Mouse (Mus musculus) G1E-ER4 (cell line): Measurements from ENCODE around the gene Gm11756. TPM values are rescaled to one million over a fixed set of nuclear protein-coding genes. Genes with fewer than 3 reads are reported as not detected.
"Not testable (repeated sequence)": the region's sequence is repeated elsewhere in the genome, so short reads cannot be mapped to it uniquely, and the experiment has no call there.

Experiments used
- GATA1 ChIP-seq: IDR thresholded peaks from one replicate; pipeline ENCODE4 v1.8.0; 2012; ENCODE audit warnings: low read length, inconsistent platforms
- polyA plus RNA-seq: library from polyadenylated mRNA; stranded (reverse); fragments of >175 nt; gene quantifications from 2 replicates; pipeline ENCODE4 v1.2.3, GENCODE M21; 2012

The Gm11756 gene
- polyA plus RNA-seq, result not detected in 2 replicates

DNA sequence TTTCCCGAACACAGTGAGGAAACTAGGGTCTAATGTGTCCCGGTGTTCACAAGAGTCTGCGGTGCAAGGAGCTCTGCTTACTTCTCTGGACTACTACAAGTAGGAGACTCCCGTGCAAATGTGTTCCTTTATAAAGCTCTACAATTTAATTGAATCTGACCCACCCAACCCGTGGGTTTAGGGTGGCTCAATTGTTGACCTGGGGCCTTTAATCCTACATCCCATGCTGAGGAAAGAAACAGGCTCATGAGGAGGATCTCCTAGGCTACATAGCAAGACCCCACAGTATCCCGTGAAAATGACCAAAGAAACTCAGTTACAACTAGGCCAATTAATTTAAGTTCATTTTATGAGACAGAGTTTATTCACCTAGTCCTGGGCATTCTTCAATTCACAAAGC, at the start of gene Gm11756:
Gene Gm11756 (minus strand): TSS at position 101 of the 400 bp plus-strand sequence.
- TF ChIP-seq GATA1, result not testable (repeated sequence)

DNA sequence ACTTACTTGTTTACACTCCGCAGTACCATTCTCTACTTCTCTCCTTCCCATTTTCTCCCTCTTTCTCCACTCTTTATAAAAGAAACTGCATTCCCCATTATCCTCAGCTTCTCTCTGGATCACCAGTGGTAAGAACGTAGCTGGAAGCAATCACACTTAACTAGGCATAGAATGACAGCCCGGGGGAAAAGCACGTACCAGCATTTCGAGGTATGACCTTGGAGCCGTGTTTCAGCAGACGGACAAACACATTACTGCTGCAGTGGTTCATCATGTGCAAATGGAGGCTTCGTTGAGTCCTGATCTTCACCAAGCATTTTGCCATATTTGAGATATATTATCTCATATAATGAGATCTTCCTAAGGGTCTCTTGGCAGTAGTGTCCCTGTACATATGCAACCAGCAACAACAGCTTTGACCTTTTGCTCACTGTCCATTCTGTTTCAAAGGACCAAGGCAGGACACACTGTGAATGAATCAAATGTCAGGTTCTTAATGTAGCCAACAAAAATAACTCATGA, 29.9 kb upstream of the Gm11756 start, which contains the start of gene 2310002L09Rik:
Gene 2310002L09Rik (minus strand): TSS at position 472 of the 522 bp plus-strand sequence.
- TF ChIP-seq GATA1, result no peak

- not testable (repeated sequence) for TF ChIP-seq GATA1
Measured at GRCm38 (mm10) chr4:73905853-73906252, 14.7 kb downstream of the Gm11756 start, which contains the start of gene Gm13871. TSS of gene Gm13871 (minus strand) at chr4:73905953.

DNA sequence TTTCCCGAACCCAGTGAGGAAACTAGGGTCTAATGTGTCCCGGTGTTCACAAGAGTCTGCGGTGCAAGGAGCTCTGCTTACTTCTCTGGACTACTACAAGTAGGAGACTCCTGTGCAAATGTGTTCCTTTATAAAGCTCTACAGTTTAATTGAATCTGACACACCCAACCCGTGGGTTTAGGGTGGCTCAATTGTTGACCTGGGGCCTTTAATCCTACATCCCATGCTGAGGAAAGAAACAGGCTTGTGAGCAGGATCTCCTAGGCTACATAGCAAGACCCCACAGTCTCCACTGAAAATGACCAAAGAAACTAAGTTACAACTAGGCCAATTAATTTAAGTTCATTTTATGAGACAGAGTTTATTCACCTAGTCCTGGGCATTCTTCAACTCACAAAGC, 29.5 kb downstream of the Gm11756 start, which contains the start of gene Gm11757:
Gene Gm11757 (minus strand): TSS at position 101 of the 400 bp plus-strand sequence.
- not testable (repeated sequence) for TF ChIP-seq GATA1

DNA sequence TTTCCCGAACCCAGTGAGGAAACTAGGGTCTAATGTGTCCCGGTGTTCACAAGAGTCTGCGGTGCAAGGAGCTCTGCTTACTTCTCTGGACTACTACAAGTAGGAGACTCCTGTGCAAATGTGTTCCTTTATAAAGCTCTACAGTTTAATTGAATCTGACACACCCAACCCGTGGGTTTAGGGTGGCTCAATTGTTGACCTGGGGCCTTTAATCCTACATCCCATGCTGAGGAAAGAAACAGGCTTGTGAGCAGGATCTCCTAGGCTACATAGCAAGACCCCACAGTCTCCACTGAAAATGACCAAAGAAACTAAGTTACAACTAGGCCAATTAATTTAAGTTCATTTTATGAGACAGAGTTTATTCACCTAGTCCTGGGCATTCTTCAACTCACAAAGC, 44.4 kb downstream of the Gm11756 start, which contains the start of gene Gm11758:
Gene Gm11758 (minus strand): TSS at position 101 of the 400 bp plus-strand sequence.
- not testable (repeated sequence) for TF ChIP-seq GATA1

Other genes starting within 250 kb of the Gm11756 start
- not detected in 2 replicates for gene Gm428, start 237.2 kb downstream of the Gm11756 start, polyA plus RNA-seq
- not detected in 2 replicates for gene Rasef, start 129.8 kb downstream of the Gm11756 start, polyA plus RNA-seq
- gene Gm11758, start 44.5 kb downstream of the Gm11756 start, polyA plus RNA-seq, result not detected in 2 replicates
- not detected in 2 replicates for gene Gm11757, start 29.6 kb downstream of the Gm11756 start, polyA plus RNA-seq
- not detected in 2 replicates for gene Gm13871, start 14.8 kb downstream of the Gm11756 start, polyA plus RNA-seq
- not detected in 2 replicates for gene 2310002L09Rik, start 30.1 kb upstream of the Gm11756 start, polyA plus RNA-seq
- gene Frmd3, start 92.7 kb upstream of the Gm11756 start, polyA plus RNA-seq, result not detected in 2 replicates